Mouse (Mus musculus): Measurements from ENCODE around the gene Lrwd1. TPM values are rescaled to one million over a fixed set of nuclear protein-coding genes. Genes with fewer than 3 reads are reported as not detected.

Lrwd1 gene
- polyA plus RNA-seq, 1 experiment from 2014 or later = 54.5 TPM

- peaks cover 30% of the 10 kb centered on the region for H3K36me3 ChIP-seq
- peaks cover 43% of the 10 kb centered on the region for H3K4me1 ChIP-seq
- H3K4me3 ChIP-seq = no peak overlapping the region
- peak overlapping the region; percentile 62 for H3K27ac ChIP-seq
- 0 out of 2 replicates have a peak overlapping the region, but pooled peaks have one; percentile 12 for H3K4me2 ChIP-seq
- no peak for ATAC-seq
- WGBS (ENCODE audit: insufficient replicate concordance) = 32% methylated on average over 12 of the region's 12 CpGs
- H3K27me3 ChIP-seq (replicated peaks) = no peaks in the 10 kb centered on the region
- H3K9me3 ChIP-seq (replicated peaks) = peaks cover 6% of the 10 kb centered on the region; the same call in 1 of the 2 replicates
- no peak overlapping the region for H3K9ac ChIP-seq
These were observed 8.9 kb upstream of the Lrwd1 start for GRCm38 (mm10) chr5:136144606-136145430.

GRCm38 (mm10) chr5:136143161-136143755 is 7.4 kb upstream of the Lrwd1 start:
- H3K4me1 ChIP-seq = peaks cover 47% of the 10 kb centered on the region
- peaks cover 6% of the 10 kb centered on the region; the same call in 1 of the 2 replicates for H3K9me3 ChIP-seq (replicated peaks)
- H3K27ac ChIP-seq = no peak overlapping the region
- no peak overlapping the region for H3K4me3 ChIP-seq
- ATAC-seq = no peak
- H3K27me3 ChIP-seq (replicated peaks) = no peaks in the 10 kb centered on the region
- WGBS (ENCODE audit: insufficient replicate concordance) = 81% methylated on average over 6 of the region's 6 CpGs
- H3K4me2 ChIP-seq = no peak overlapping the region
- H3K36me3 ChIP-seq = peaks cover 45% of the 10 kb centered on the region
- no peak overlapping the region for H3K9ac ChIP-seq

- H3K36me3 ChIP-seq = peaks cover 48% of the 10 kb centered on the region
- peaks cover 6% of the 10 kb centered on the region; the same call in 1 of the 2 replicates for H3K9me3 ChIP-seq (replicated peaks)
- H3K9ac ChIP-seq = no peak overlapping the region
- WGBS (ENCODE audit: insufficient replicate concordance) = 79% methylated on average over 5 of the region's 5 CpGs
- H3K27ac ChIP-seq = no peak overlapping the region
- H3K4me1 ChIP-seq = peaks cover 50% of the 10 kb centered on the region
- no peak overlapping the region for H3K4me2 ChIP-seq
- H3K4me3 ChIP-seq = no peak overlapping the region
- no peaks in the 10 kb centered on the region for H3K27me3 ChIP-seq (replicated peaks)
- ATAC-seq = no peak
These were observed 6.9 kb upstream of the Lrwd1 start for GRCm38 (mm10) chr5:136142746-136143145.

GRCm38 (mm10) chr5:136140057-136140482 is 4.2 kb upstream of the Lrwd1 start:
- ATAC-seq = no peak
- Histone ChIP-seq H3K9ac (no peak overlapping the region), H3K27me3 (replicated peaks) (no peaks in the 10 kb centered on the region), H3K9me3 (replicated peaks) (peaks cover 6% of the 10 kb centered on the region; the same call in 1 of the 2 replicates), H3K4me1 (peaks cover 49% of the 10 kb centered on the region), H3K4me2 (no peak overlapping the region), H3K27ac (no peak overlapping the region), H3K36me3 (peaks cover 48% of the 10 kb centered on the region), H3K4me3 (no peak overlapping the region)
- WGBS (ENCODE audit: insufficient replicate concordance) = 89% methylated on average over 10 of the region's 10 CpGs

- Histone ChIP-seq H3K27ac (no peak overlapping the region), H3K4me1 (peaks cover 49% of the 10 kb centered on the region), H3K27me3 (replicated peaks) (no peaks in the 10 kb centered on the region), H3K9me3 (replicated peaks) (peaks cover 6% of the 10 kb centered on the region; the same call in 1 of the 2 replicates), H3K4me2 (no peak overlapping the region), H3K9ac (no peak overlapping the region), H3K4me3 (no peak overlapping the region), H3K36me3 (peaks cover 50% of the 10 kb centered on the region)
- no peak for ATAC-seq
- WGBS (ENCODE audit: insufficient replicate concordance) = 73% methylated on average over 13 of the region's 13 CpGs
These were observed 3.5 kb upstream of the Lrwd1 start for GRCm38 (mm10) chr5:136139393-136139792.

GRCm38 (mm10) chr5:136137658-136138274 is 1.9 kb upstream of the Lrwd1 start:
- Histone ChIP-seq H3K4me3 (peak overlapping the region; percentile 86), H3K27me3 (replicated peaks) (no peaks in the 10 kb centered on the region), H3K4me2 (peak overlapping the region; percentile 83), H3K9ac (peak overlapping the region; percentile 84), H3K9me3 (replicated peaks) (peaks cover 5% of the 10 kb centered on the region; the same call in 1 of the 2 replicates), H3K27ac (0 out of 2 replicates have a peak overlapping the region, but pooled peaks have one; percentile 90), H3K36me3 (peaks cover 65% of the 10 kb centered on the region), H3K4me1 (peaks cover 53% of the 10 kb centered on the region)
- ATAC-seq = 0 out of 2 replicates have a peak, but pooled peaks have one; percentile 25
- 36% methylated on average over 13 of the region's 13 CpGs for WGBS (ENCODE audit: insufficient replicate concordance)

GRCm38 (mm10) chr5:136136292-136136990 is 567 bp upstream of the Lrwd1 start:
- no peak; the same call in none of the 2 replicates for ATAC-seq
- Histone ChIP-seq H3K4me2 (peak overlapping the region; percentile 83), H3K36me3 (peaks cover 66% of the 10 kb centered on the region), H3K4me3 (peak overlapping the region; percentile 86), H3K27me3 (replicated peaks) (no peaks in the 10 kb centered on the region), H3K9me3 (replicated peaks) (no peaks in the 10 kb centered on the region), H3K27ac (peak overlapping the region; percentile 90), H3K9ac (peak overlapping the region; percentile 84), H3K4me1 (peaks cover 53% of the 10 kb centered on the region)
- 3% methylated on average over 20 of the region's 20 CpGs for WGBS (ENCODE audit: insufficient replicate concordance)

GRCm38 (mm10) chr5:136122165-136122564 is 13.7 kb downstream of the Lrwd1 start:
- no peak overlapping the region for H3K4me2 ChIP-seq
- no peak for ATAC-seq
- H3K27me3 ChIP-seq (replicated peaks) = no peaks in the 10 kb centered on the region
- H3K9ac ChIP-seq = no peak overlapping the region
- H3K4me3 ChIP-seq = no peak overlapping the region
- 89% methylated on average over 10 of the region's 10 CpGs for WGBS (ENCODE audit: insufficient replicate concordance)
- peaks cover 85% of the 10 kb centered on the region for H3K36me3 ChIP-seq
- no peaks in the 10 kb centered on the region for H3K9me3 ChIP-seq (replicated peaks)
- H3K27ac ChIP-seq = no peak overlapping the region
- H3K4me1 ChIP-seq = peaks cover 20% of the 10 kb centered on the region

- Histone ChIP-seq H3K27ac (peak overlapping the region; percentile 71), H3K4me3 (peak overlapping the region; percentile 92), H3K4me2 (peak overlapping the region; percentile 84), H3K36me3 (peaks cover 30% of the 10 kb centered on the region), H3K4me1 (peaks cover 31% of the 10 kb centered on the region), H3K9ac (peak overlapping the region; percentile 87), H3K9me3 (replicated peaks) (no peaks in the 10 kb centered on the region), H3K27me3 (replicated peaks) (0 out of 2 replicates have a peak, but pooled peaks cover 3% of the 10 kb centered on the region)
- peak; percentile 78 for ATAC-seq
- WGBS (ENCODE audit: insufficient replicate concordance) = under 1% methylated on average over 22 of the region's 22 CpGs
These were observed 19.1 kb downstream of the Lrwd1 start for GRCm38 (mm10) chr5:136116784-136117112.

GRCm38 (mm10) chr5:136115891-136116783 is 19.7 kb downstream of the Lrwd1 start, which contains the start of gene Polr2j:
Gene Polr2j, plus strand, starts transcription at chr5:136116631.
- Histone ChIP-seq H3K4me2 (peak within 1 kb of the TSS; percentile 84), H3K27ac (peak within 1 kb of the TSS; percentile 71), H3K9me3 (replicated peaks) (no peaks in the 10 kb centered on the region), H3K4me1 (peaks cover 31% of the 10 kb centered on the region), H3K9ac (peak within 1 kb of the TSS; percentile 87), H3K27me3 (replicated peaks) (0 out of 2 replicates have a peak, but pooled peaks cover 4% of the 10 kb centered on the region), H3K4me3 (peak within 1 kb of the TSS; percentile 92), H3K36me3 (peaks cover 24% of the 10 kb centered on the region)
- ATAC-seq = peak; percentile 94
- 3% methylated on average over 42 of the region's 42 CpGs for WGBS (ENCODE audit: insufficient replicate concordance)
